Mouse (Mus musculus): ENCODE data around the gene Zfp330.
A peak's percentile ranks its signal among the peaks of the same experiment; 100 is the strongest.

The Zfp330 gene

GRCm38 (mm10) chr8:82774093-82774422 is at the start of gene Zfp330:
Zfp330 (minus strand) TSS chr8:82774160.
- TF ChIP-seq CTCF (conservative IDR thresholded peaks at IDR 0.05; ENCODE audit: low read length), result no peak
- no peak for TF ChIP-seq NANOG (IDR thresholded peaks at IDR 0.05; ENCODE audit: borderline replicate concordance, low read length)
- TF ChIP-seq POU5F1 (IDR thresholded peaks at IDR 0.05; ENCODE audit: borderline replicate concordance, low read length), result no peak
- Histone ChIP-seq H3K9me3 (ENCODE audit: low read length) (no peaks in the 10 kb centered on the region), H3K27me3 (ENCODE audit: insufficient read depth, low read length) (no peaks in the 10 kb centered on the region), H3K36me3 (ENCODE audit: insufficient read depth, low read length) (peaks cover 36% of the 10 kb centered on the region), H3K4me3 (replicated peaks; ENCODE audit: low read length) (peak within 1 kb of the TSS; percentile 97), H3K4me1 (replicated peaks; ENCODE audit: low read depth, low read length) (peaks cover 41% of the 10 kb centered on the region)

- Histone ChIP-seq H3K27me3 (ENCODE audit: insufficient read depth, low read length) (no peaks in the 10 kb centered on the region), H3K36me3 (ENCODE audit: insufficient read depth, low read length) (no peaks in the 10 kb centered on the region), H3K4me3 (replicated peaks; ENCODE audit: low read length) (no peak overlapping the region), H3K4me1 (replicated peaks; ENCODE audit: low read depth, low read length) (peaks cover 27% of the 10 kb centered on the region), H3K9me3 (ENCODE audit: low read length) (no peaks in the 10 kb centered on the region)
- TF ChIP-seq CTCF (conservative IDR thresholded peaks at IDR 0.05; ENCODE audit: low read length) (no peak), POU5F1 (IDR thresholded peaks at IDR 0.05; ENCODE audit: borderline replicate concordance, low read length) (no peak), NANOG (IDR thresholded peaks at IDR 0.05; ENCODE audit: borderline replicate concordance, low read length) (no peak)
Observed at GRCm38 (mm10) chr8:82777945-82778344, 4.0 kb upstream of the Zfp330 start.

- Histone ChIP-seq H3K9me3 (ENCODE audit: low read length) (no peaks in the 10 kb centered on the region), H3K27me3 (ENCODE audit: insufficient read depth, low read length) (no peaks in the 10 kb centered on the region), H3K4me3 (replicated peaks; ENCODE audit: low read length) (no peak overlapping the region), H3K4me1 (replicated peaks; ENCODE audit: low read depth, low read length) (peaks cover 32% of the 10 kb centered on the region), H3K36me3 (ENCODE audit: insufficient read depth, low read length) (peaks cover 4% of the 10 kb centered on the region)
- TF ChIP-seq CTCF (conservative IDR thresholded peaks at IDR 0.05; ENCODE audit: low read length) (no peak), POU5F1 (IDR thresholded peaks at IDR 0.05; ENCODE audit: borderline replicate concordance, low read length) (no peak), NANOG (IDR thresholded peaks at IDR 0.05; ENCODE audit: borderline replicate concordance, low read length) (no peak)
Observed at GRCm38 (mm10) chr8:82777406-82777805, 3.4 kb upstream of the Zfp330 start.

GRCm38 (mm10) chr8:82774482-82774881 is 522 bp upstream of the Zfp330 start:
- peaks cover 33% of the 10 kb centered on the region for H3K36me3 ChIP-seq (ENCODE audit: insufficient read depth, low read length)
- H3K4me3 ChIP-seq (replicated peaks; ENCODE audit: low read length), result peak overlapping the region; percentile 97
- H3K27me3 ChIP-seq (ENCODE audit: insufficient read depth, low read length), result no peaks in the 10 kb centered on the region
- peaks cover 41% of the 10 kb centered on the region for H3K4me1 ChIP-seq (replicated peaks; ENCODE audit: low read depth, low read length)
- TF ChIP-seq NANOG (IDR thresholded peaks at IDR 0.05; ENCODE audit: borderline replicate concordance, low read length), result no peak
- TF ChIP-seq POU5F1 (IDR thresholded peaks at IDR 0.05; ENCODE audit: borderline replicate concordance, low read length), result no peak
- TF ChIP-seq CTCF (conservative IDR thresholded peaks at IDR 0.05; ENCODE audit: low read length), result no peak
- no peaks in the 10 kb centered on the region for H3K9me3 ChIP-seq (ENCODE audit: low read length)

- TF ChIP-seq CTCF (conservative IDR thresholded peaks at IDR 0.05; ENCODE audit: low read length), result no peak
- TF ChIP-seq POU5F1 (IDR thresholded peaks at IDR 0.05; ENCODE audit: borderline replicate concordance, low read length), result no peak
- TF ChIP-seq NANOG (IDR thresholded peaks at IDR 0.05; ENCODE audit: borderline replicate concordance, low read length), result no peak
- Histone ChIP-seq H3K36me3 (ENCODE audit: insufficient read depth, low read length) (peaks cover 42% of the 10 kb centered on the region), H3K4me3 (replicated peaks; ENCODE audit: low read length) (peak overlapping the region; percentile 97), H3K9me3 (ENCODE audit: low read length) (no peaks in the 10 kb centered on the region), H3K4me1 (replicated peaks; ENCODE audit: low read depth, low read length) (peaks cover 41% of the 10 kb centered on the region), H3K27me3 (ENCODE audit: insufficient read depth, low read length) (no peaks in the 10 kb centered on the region)
Observed at GRCm38 (mm10) chr8:82773332-82774092, 448 bp downstream of the Zfp330 start.

GRCm38 (mm10) chr8:82770886-82771285 is 3.1 kb downstream of the Zfp330 start:
- peaks cover 32% of the 10 kb centered on the region for H3K4me1 ChIP-seq (replicated peaks; ENCODE audit: low read depth, low read length)
- peaks cover 67% of the 10 kb centered on the region for H3K36me3 ChIP-seq (ENCODE audit: insufficient read depth, low read length)
- H3K27me3 ChIP-seq (ENCODE audit: insufficient read depth, low read length), result no peaks in the 10 kb centered on the region
- H3K9me3 ChIP-seq (ENCODE audit: low read length), result no peaks in the 10 kb centered on the region
- TF ChIP-seq CTCF (conservative IDR thresholded peaks at IDR 0.05; ENCODE audit: low read length) (no peak), POU5F1 (IDR thresholded peaks at IDR 0.05; ENCODE audit: borderline replicate concordance, low read length) (no peak), NANOG (IDR thresholded peaks at IDR 0.05; ENCODE audit: borderline replicate concordance, low read length) (no peak)
- no peak overlapping the region for H3K4me3 ChIP-seq (replicated peaks; ENCODE audit: low read length)

- Histone ChIP-seq H3K27me3 (ENCODE audit: insufficient read depth, low read length) (no peaks in the 10 kb centered on the region), H3K4me1 (replicated peaks; ENCODE audit: low read depth, low read length) (no peaks in the 10 kb centered on the region; the same call in 1 of the 2 replicates), H3K4me3 (replicated peaks; ENCODE audit: low read length) (no peak overlapping the region), H3K36me3 (ENCODE audit: insufficient read depth, low read length) (peaks cover 15% of the 10 kb centered on the region), H3K9me3 (ENCODE audit: low read length) (no peaks in the 10 kb centered on the region)
- TF ChIP-seq NANOG (IDR thresholded peaks at IDR 0.05; ENCODE audit: borderline replicate concordance, low read length) (no peak), POU5F1 (IDR thresholded peaks at IDR 0.05; ENCODE audit: borderline replicate concordance, low read length) (no peak), CTCF (conservative IDR thresholded peaks at IDR 0.05; ENCODE audit: low read length) (no peak)
Observed at GRCm38 (mm10) chr8:82759071-82759470, 14.9 kb downstream of the Zfp330 start.

- Histone ChIP-seq H3K9me3 (ENCODE audit: low read length) (peaks cover 28% of the 10 kb centered on the region), H3K27me3 (ENCODE audit: insufficient read depth, low read length) (no peaks in the 10 kb centered on the region), H3K4me3 (replicated peaks; ENCODE audit: low read length) (no peak overlapping the region), H3K36me3 (ENCODE audit: insufficient read depth, low read length) (no peaks in the 10 kb centered on the region), H3K4me1 (replicated peaks; ENCODE audit: low read depth, low read length) (no peaks in the 10 kb centered on the region; the same call in 1 of the 2 replicates)
- no peak for TF ChIP-seq POU5F1 (IDR thresholded peaks at IDR 0.05; ENCODE audit: borderline replicate concordance, low read length)
- TF ChIP-seq CTCF (conservative IDR thresholded peaks at IDR 0.05; ENCODE audit: low read length), result no peak
- TF ChIP-seq NANOG (IDR thresholded peaks at IDR 0.05; ENCODE audit: borderline replicate concordance, low read length), result no peak
Observed at GRCm38 (mm10) chr8:82754946-82755345, 19.0 kb downstream of the Zfp330 start.

Measured in E14TG2a.4 (cell line).